In the genomic region with DNA sequence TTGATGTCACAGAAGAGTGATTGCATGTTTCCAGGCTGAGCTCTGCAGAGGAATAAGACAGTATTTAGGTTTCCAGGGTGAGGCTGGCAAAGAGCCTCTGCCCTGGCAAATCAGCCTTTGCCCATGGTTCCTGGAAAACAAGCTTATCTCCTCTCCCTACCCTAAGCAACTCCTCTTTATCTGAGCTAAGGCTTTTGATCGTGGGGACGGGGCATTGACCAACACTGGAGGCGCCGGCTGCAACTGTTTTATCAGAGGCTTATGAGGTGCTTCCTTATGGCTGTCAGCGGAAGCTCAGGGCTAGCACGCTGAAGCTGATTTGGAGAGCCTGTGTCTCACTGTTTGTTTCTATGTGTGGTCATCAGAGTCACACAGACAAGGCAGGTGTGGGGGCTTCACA, we compare ENCODE assay signal across 18 mouse cellular contexts. TPM values are rescaled to one million over a fixed set of nuclear protein-coding genes. Genes with fewer than 3 reads are reported as not detected.
A peak's percentile ranks its signal among the peaks of the same experiment; 100 is the strongest.
DNase-seq lines count a peak whose midpoint lies in the region; ATAC-seq and TF ChIP-seq lines count a peak whose summit lies in the region.
"Had no signal": no experiment of that assay in that cellular context is flagged by ENCODE, and none has a peak within 500 bp of the region (broad histone marks: within the 10 kb centered on the region; RNA-seq: fewer than 3 reads in every experiment).

No protein-coding gene starts in this region.

- WGBS in heart, embryonic 10.5 days, result 33% methylated on average over 6 of the region's 6 CpGs
- WGBS in olfactory bulb, adult 2 months, result 87% methylated on average over 6 of the region's 6 CpGs
- 74% methylated on average over 6 of the region's 6 CpGs for WGBS in stomach, postnatal 0 days

- TF ChIP-seq EP300 in stomach, postnatal 0 days (optimal IDR thresholded peaks at IDR 0.05), result no peak

- TF ChIP-seq POLR2A in olfactory bulb, adult 2 months (IDR thresholded peaks at IDR 0.05; ENCODE audit: insufficient read depth, low read depth, low read length), result no peak

- no peaks in the 10 kb centered on the region for H3K9me3 ChIP-seq in heart, embryonic 10.5 days
- no peaks in the 10 kb centered on the region for H3K9me3 ChIP-seq in stomach, postnatal 0 days (ENCODE audit: control insufficient read depth, low read length)
- H3K9me3 ChIP-seq: forebrain, embryonic 13.5 days; midbrain, embryonic 12.5 days had no signal

- ATAC-seq in stomach, postnatal 0 days (ENCODE audit: low FRiP score, low TSS enrichment), result no peak
- ATAC-seq: activated CD4-positive, CD25-positive, alpha-beta regulatory T cell, adult 4 months; forebrain, embryonic 13.5 days had no signal

- no peaks in the 10 kb centered on the region for H3K27me3 ChIP-seq in heart, embryonic 10.5 days (ENCODE audit: insufficient read depth, poor library complexity, severe bottlenecking)
- H3K27me3 ChIP-seq in stomach, postnatal 0 days (ENCODE audit: control insufficient read depth, insufficient read depth, low read length), result no peaks in the 10 kb centered on the region
- H3K27me3 ChIP-seq: forebrain, embryonic 13.5 days; midbrain, embryonic 12.5 days had no signal

- no peak overlapping the region for H3K4me2 ChIP-seq in stomach, postnatal 0 days (replicated peaks; ENCODE audit: low read depth)
- H3K4me2 ChIP-seq: forebrain, embryonic 13.5 days; midbrain, embryonic 12.5 days had no signal

- H3K4me1 ChIP-seq in heart, embryonic 10.5 days, result peaks cover 45% of the 10 kb centered on the region
- peaks cover 18% of the 10 kb centered on the region for H3K4me1 ChIP-seq in olfactory bulb, adult 2 months (ENCODE audit: control insufficient read depth, insufficient read depth, low read length)
- H3K4me1 ChIP-seq in stomach, postnatal 0 days (replicated peaks; ENCODE audit: control insufficient read depth, insufficient read depth), result peaks cover 2% of the 10 kb centered on the region; the same call in 1 of the 2 replicates

- H3K27ac ChIP-seq in heart, embryonic 10.5 days, result peak overlapping the region; percentile 81
- peak overlapping the region; percentile 90 for H3K27ac ChIP-seq in olfactory bulb, adult 2 months (ENCODE audit: insufficient read depth, low read depth, low read length)
- H3K27ac ChIP-seq in stomach, postnatal 0 days (replicated peaks), result no peak overlapping the region; the same call in 1 of the 2 replicates
- H3K27ac ChIP-seq: forebrain, embryonic 13.5 days; midbrain, embryonic 12.5 days had no signal

- H3K4me3 ChIP-seq in heart, embryonic 10.5 days, result peak overlapping the region; percentile 31
- no peak overlapping the region for H3K4me3 ChIP-seq in olfactory bulb, adult 2 months (ENCODE audit: insufficient read depth, low read depth, low read length)
- H3K4me3 ChIP-seq in stomach, postnatal 0 days (ENCODE audit: low read depth, low read length), result no peak overlapping the region
- H3K4me3 ChIP-seq: forebrain, embryonic 13.5 days; midbrain, embryonic 12.5 days had no signal

- H3K9ac ChIP-seq in stomach, postnatal 0 days (ENCODE audit: low read length), result no peak overlapping the region
- H3K9ac ChIP-seq: forebrain, embryonic 13.5 days; midbrain, embryonic 12.5 days had no signal

- H3K36me3 ChIP-seq in heart, embryonic 10.5 days, result peaks cover 63% of the 10 kb centered on the region
- H3K36me3 ChIP-seq in stomach, postnatal 0 days (ENCODE audit: control insufficient read depth, insufficient read depth, low read length), result peaks cover 39% of the 10 kb centered on the region

- DNase-seq in heart, embryonic 10.5 days (ENCODE audit: low spot score), result peak; percentile 87
- no peak for DNase-seq in heart, postnatal 25 days (ENCODE audit: low spot score)
- DNase-seq in ovary, postnatal 36 days (ENCODE audit: low spot score), result peak; percentile 36
- DNase-seq in ovary, postnatal 10 days (ENCODE audit: low spot score), result no peak
- DNase-seq in liver, result peak; percentile 87
- DNase-seq in retina, embryonic 14.5 days (ENCODE audit: low spot score), result no peak
- no peak for DNase-seq in stomach, postnatal 0 days (ENCODE audit: low spot score)
- DNase-seq: cerebellum, adult 8-10 months; kidney, adult 2 months; lung, adult 18-20 months; thymus, postnatal 14 days had no signal

- no peak for TF ChIP-seq CTCF in olfactory bulb, adult 2 months (IDR thresholded peaks at IDR 0.05; ENCODE audit: insufficient read depth, low read depth, low read length)
- TF ChIP-seq CTCF in stomach, postnatal 0 days (IDR thresholded peaks at IDR 0.05; ENCODE audit: low read depth), result no peak

- intact Hi-C loops in heart, postnatal 25 days (cut with DNase I), result no loop called here

RNA-seq across cellular contexts. Expression of gene Atf4, which starts 4.4 kb away (rescaled TPM):
- polyA plus RNA-seq in heart, embryonic 10.5 days (2016; fragmentation: Nextera tagmentation; extraction: Ambion mirVana), result 84.8 and 109 TPM in 2 replicates
- total RNA-seq in heart, postnatal 25 days (2021), result 10 to 100 TPM; 58.3 to 81.7 TPM
- polyA plus RNA-seq in olfactory bulb, adult 2 months (2012; ENCODE audit: insufficient read depth, insufficient read length, low replicate concordance, missing spikeins), result not detected in 2 replicates
- 104 and 114 TPM in 2 replicates for polyA plus RNA-seq in stomach, postnatal 0 days (2015; fragmentation: Nextera tagmentation; extraction: Ambion mirVana)

RNA-seq across cellular contexts. Expression of gene Rps19bp1, which starts 13.5 kb away (rescaled TPM):
- 46.1 and 62.5 TPM in 2 replicates for polyA plus RNA-seq in heart, embryonic 10.5 days (2016; fragmentation: Nextera tagmentation; extraction: Ambion mirVana)
- 10 to 100 TPM; 15.5 to 15.9 TPM for total RNA-seq in heart, postnatal 25 days (2021)
- not detected in 2 replicates for polyA plus RNA-seq in olfactory bulb, adult 2 months (2012; ENCODE audit: insufficient read depth, insufficient read length, low replicate concordance, missing spikeins)
- 39.5 and 43.3 TPM in 2 replicates for polyA plus RNA-seq in stomach, postnatal 0 days (2015; fragmentation: Nextera tagmentation; extraction: Ambion mirVana)

RNA-seq across cellular contexts. Expression of gene AC140267.1, which starts 15.0 kb away (rescaled TPM):
- polyA plus RNA-seq in heart, embryonic 10.5 days (2016; fragmentation: Nextera tagmentation; extraction: Ambion mirVana), result 3.5 TPM in 1 of 2 replicates, not detected in the other
- total RNA-seq in heart, postnatal 25 days (2021), result 10 to 100 TPM; 16.1 to 21.0 TPM
- polyA plus RNA-seq in olfactory bulb, adult 2 months (2012; ENCODE audit: insufficient read depth, insufficient read length, low replicate concordance, missing spikeins), result not detected in 2 replicates
- polyA plus RNA-seq in stomach, postnatal 0 days (2015; fragmentation: Nextera tagmentation; extraction: Ambion mirVana), result not detected in 2 replicates
- total RNA-seq: ES-E14 had no signal
- polyA plus RNA-seq: activated CD4-positive, CD25-positive, alpha-beta regulatory T cell, adult 4 months; embryonic facial prominence, embryonic 11.5 days; hindbrain, embryonic 11.5 days; kidney, adult 2 months had no signal

RNA-seq across cellular contexts. Expression of gene Mief1, which starts 16.8 kb away (rescaled TPM):
- 31.0 and 39.2 TPM in 2 replicates for polyA plus RNA-seq in heart, embryonic 10.5 days (2016; fragmentation: Nextera tagmentation; extraction: Ambion mirVana)
- total RNA-seq in heart, postnatal 25 days (2021), result 10 to 100 TPM; 29.2 to 32.3 TPM
- not detected in 2 replicates for polyA plus RNA-seq in olfactory bulb, adult 2 months (2012; ENCODE audit: insufficient read depth, insufficient read length, low replicate concordance, missing spikeins)
- polyA plus RNA-seq in stomach, postnatal 0 days (2015; fragmentation: Nextera tagmentation; extraction: Ambion mirVana), result 12.6 TPM in 2 replicates

RNA-seq across cellular contexts. Expression of gene Cacna1i, which starts 36.5 kb away (rescaled TPM):
- 0.04 TPM in 1 of 2 replicates, not detected in the other for polyA plus RNA-seq in heart, embryonic 10.5 days (2016; fragmentation: Nextera tagmentation; extraction: Ambion mirVana)
- total RNA-seq in heart, postnatal 25 days (2021), result under 1 TPM in 1 of 2 experiments, not detected in 1; 0.36 TPM
- polyA plus RNA-seq in olfactory bulb, adult 2 months (2012; ENCODE audit: insufficient read depth, insufficient read length, low replicate concordance, missing spikeins), result not detected in 2 replicates
- polyA plus RNA-seq in stomach, postnatal 0 days (2015; fragmentation: Nextera tagmentation; extraction: Ambion mirVana), result 0.01 TPM in 1 of 2 replicates, not detected in the other
- polyA plus RNA-seq: embryonic facial prominence, embryonic 11.5 days had no signal

Comparison
In these comparisons a context has a peak if more than half of its experiments do, and no peak if none do; other contexts are left out.
1. DNase-seq: peak in heart, embryonic 10.5 days (single experiment), ovary, postnatal 36 days (single experiment) and liver (single experiment); none in heart, postnatal 25 days (single experiment), ovary, postnatal 10 days (single experiment), retina, embryonic 14.5 days (single experiment) and stomach, postnatal 0 days (single experiment).